Mouse (Mus musculus) thymus, adult 2 months (tissue): ENCODE measurements around the gene Ttll1. TPM values are rescaled to one million over a fixed set of nuclear protein-coding genes. Genes with fewer than 3 reads are reported as not detected.

ENCODE experiments used
- DNase-seq: peaks from one replicate; pipeline ENCODE4 v3.0.0; 2021
- H3K27ac ChIP-seq: fragments of 200-500 bp; 2 replicates; pipeline ENCODE4 v1.5.1; 2012; ENCODE audit warnings: low read length, control low read depth; ENCODE audit not compliant: control insufficient read depth, insufficient read depth
- H3K27me3 ChIP-seq: fragments of 200-500 bp; 2 replicates; pipeline ENCODE4 v1.6.1; 2012; ENCODE audit warnings: mild to moderate bottlenecking, low read length, moderate library complexity, mixed read lengths; ENCODE audit not compliant: control insufficient read depth, insufficient read depth
- H3K36me3 ChIP-seq: fragments of 200-500 bp; 2 replicates; pipeline ENCODE4 v1.6.1; 2012; ENCODE audit warnings: mild to moderate bottlenecking, low read length, moderate library complexity; ENCODE audit not compliant: control insufficient read depth, insufficient read depth
- H3K4me1 ChIP-seq: fragments of 200-500 bp; replicated peaks from 2 replicates; pipeline ENCODE4 v1.6.1; 2012; ENCODE audit warnings: low read length; ENCODE audit not compliant: control insufficient read depth, insufficient read depth
- H3K4me3 ChIP-seq: fragments of 200-500 bp; 2 replicates; pipeline ENCODE4 v1.5.1; 2012; ENCODE audit warnings: mild to moderate bottlenecking, low read length, control low read depth, moderate library complexity; ENCODE audit not compliant: control insufficient read depth, insufficient read depth
- CTCF ChIP-seq: fragments of 200-500 bp; IDR thresholded peaks from 2 replicates; pipeline ENCODE4 v1.5.1; 2012; ENCODE audit warnings: mild to moderate bottlenecking, control low read depth, low read length, moderate library complexity, borderline replicate concordance; ENCODE audit not compliant: control insufficient read depth, poor library complexity, insufficient read depth; ENCODE audit errors: extremely low read depth
- POLR2A ChIP-seq: fragments of 200-500 bp; IDR thresholded peaks from 2 replicates; pipeline ENCODE4 v1.6.1; 2012; ENCODE audit warnings: mild to moderate bottlenecking, low read length, control low read depth, moderate library complexity; ENCODE audit not compliant: control insufficient read depth, poor library complexity, insufficient read depth; ENCODE audit errors: extremely low read depth
- WGBS: fragments of 180-500 bp; shearing (Covaris S2); methylation state at CpG from one replicate; pipeline ENCODE4 v1.1.7; 2018; 5-methylcytosine and 5-hydroxymethylcytosine counted together
- polyA plus RNA-seq: library from polyadenylated mRNA; depleted of rRNA; stranded (reverse); fragments of >200 nt; gene quantifications from 2 replicates; pipeline ENCODE4 v1.2.3, GENCODE M21; 2012

Gene Ttll1
- polyA plus RNA-seq, 1 experiment: 10.9 TPM

GRCm38 (mm10) chr15:83541647-83542287 is 31.1 kb upstream of the Ttll1 start:
- no peak overlapping the region for H3K4me3 ChIP-seq
- 81% methylated on average over 9 of the region's 9 CpGs for WGBS
- no peak overlapping the region; the same call in 1 of the 2 replicates for H3K27ac ChIP-seq
- no peaks in the 10 kb centered on the region for H3K4me1 ChIP-seq
- TF ChIP-seq CTCF (no peak), POLR2A (no peak)
- peaks cover 1% of the 10 kb centered on the region; the same call in 1 of the 2 replicates for H3K36me3 ChIP-seq
- no peaks in the 10 kb centered on the region for H3K27me3 ChIP-seq
- DNase-seq: no peak

DNA sequence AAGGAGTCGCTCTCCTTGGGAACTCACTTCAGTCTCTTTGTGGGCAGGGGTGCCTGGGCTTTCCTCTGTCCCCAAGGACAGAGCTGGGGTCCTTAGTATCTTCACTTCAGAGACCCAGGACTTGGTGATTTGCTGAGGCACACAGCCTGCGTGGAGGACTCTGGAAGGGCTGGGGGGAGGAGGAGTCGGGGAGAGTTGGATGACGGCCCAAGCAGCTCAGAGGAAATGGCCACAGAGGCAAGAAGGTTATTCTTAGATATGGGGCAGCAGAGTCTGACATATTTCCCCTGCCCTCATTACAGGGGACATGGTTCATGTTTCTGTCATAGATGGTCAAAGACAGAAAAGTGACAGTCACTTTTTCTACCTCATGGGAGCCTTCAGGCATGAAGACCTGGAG is 29.2 kb upstream of the Ttll1 start:
- no peak overlapping the region for H3K4me3 ChIP-seq
- TF ChIP-seq POLR2A (no peak), CTCF (no peak)
- H3K27me3 ChIP-seq: no peaks in the 10 kb centered on the region
- H3K27ac ChIP-seq: no peak overlapping the region
- WGBS: 45% methylated on average over 4 of the region's 4 CpGs
- no peak for DNase-seq
- H3K36me3 ChIP-seq: no peaks in the 10 kb centered on the region
- no peaks in the 10 kb centered on the region for H3K4me1 ChIP-seq

GRCm38 (mm10) chr15:83538855-83539254 is 28.2 kb upstream of the Ttll1 start:
- Histone ChIP-seq H3K4me3 (no peak overlapping the region), H3K4me1 (no peaks in the 10 kb centered on the region), H3K27me3 (no peaks in the 10 kb centered on the region), H3K36me3 (no peaks in the 10 kb centered on the region), H3K27ac (no peak overlapping the region)
- TF ChIP-seq CTCF: no peak
- 100% methylated on average over 2 of the region's 2 CpGs for WGBS
- DNase-seq: no peak

- Histone ChIP-seq H3K27ac (no peak overlapping the region), H3K27me3 (no peaks in the 10 kb centered on the region), H3K4me3 (no peak overlapping the region), H3K36me3 (no peaks in the 10 kb centered on the region), H3K4me1 (no peaks in the 10 kb centered on the region)
- DNase-seq: no peak
- TF ChIP-seq POLR2A: no peak
- TF ChIP-seq CTCF: no peak
- WGBS: 85% methylated on average over 6 of the region's 6 CpGs
These were observed 25.2 kb upstream of the Ttll1 start for GRCm38 (mm10) chr15:83535890-83536231.

DNA sequence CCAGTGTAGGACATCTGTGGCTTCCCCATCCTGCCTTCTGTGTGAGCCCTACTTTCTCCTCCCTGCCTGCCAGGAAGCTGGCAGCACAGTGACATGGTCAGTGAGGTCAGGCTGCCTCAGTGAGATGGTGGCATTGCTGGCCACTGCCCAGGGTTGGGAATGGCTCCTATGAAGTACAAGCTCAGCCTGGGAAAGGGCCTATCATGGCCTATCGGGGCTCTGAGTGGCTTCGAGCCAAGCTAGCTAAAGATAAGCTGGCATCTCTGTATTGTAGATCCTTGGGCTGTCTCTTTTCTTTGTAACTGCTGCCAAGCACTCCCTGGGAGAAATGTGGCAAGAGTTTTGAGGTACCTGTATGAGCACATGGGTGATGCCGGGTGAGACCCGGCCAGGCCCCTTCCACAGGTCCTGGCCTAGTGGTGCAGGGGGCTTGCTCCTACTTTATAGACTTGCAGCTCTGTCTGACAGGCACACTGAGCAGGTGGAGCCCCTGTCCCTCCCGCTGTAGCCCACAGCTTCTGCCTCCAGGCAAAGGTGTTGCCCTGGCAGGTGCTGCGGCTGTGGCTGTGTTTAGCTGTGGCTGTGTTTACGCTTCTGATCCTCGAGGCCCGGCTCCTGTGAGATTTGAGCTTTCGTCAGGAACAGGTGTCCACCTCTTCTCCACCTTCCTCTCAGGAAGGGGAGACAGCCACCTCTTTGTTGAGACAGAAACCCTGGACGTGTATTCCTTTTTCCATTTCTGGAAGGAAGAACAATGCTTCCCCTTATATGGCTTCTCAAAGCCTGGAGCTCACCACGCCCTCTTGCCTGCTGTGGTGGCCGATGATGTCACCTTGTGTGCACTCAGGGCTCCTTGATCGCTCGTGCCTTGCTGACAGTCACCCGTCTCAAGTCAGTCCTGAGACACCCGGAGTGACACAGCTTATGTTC is 24.5 kb upstream of the Ttll1 start:
- WGBS: 82% methylated on average over 17 of the region's 17 CpGs
- no peak for DNase-seq
- Histone ChIP-seq H3K27me3 (no peaks in the 10 kb centered on the region), H3K4me1 (no peaks in the 10 kb centered on the region), H3K36me3 (no peaks in the 10 kb centered on the region), H3K4me3 (no peak overlapping the region), H3K27ac (no peak overlapping the region)
- no peak for TF ChIP-seq POLR2A
- no peak for TF ChIP-seq CTCF

DNA sequence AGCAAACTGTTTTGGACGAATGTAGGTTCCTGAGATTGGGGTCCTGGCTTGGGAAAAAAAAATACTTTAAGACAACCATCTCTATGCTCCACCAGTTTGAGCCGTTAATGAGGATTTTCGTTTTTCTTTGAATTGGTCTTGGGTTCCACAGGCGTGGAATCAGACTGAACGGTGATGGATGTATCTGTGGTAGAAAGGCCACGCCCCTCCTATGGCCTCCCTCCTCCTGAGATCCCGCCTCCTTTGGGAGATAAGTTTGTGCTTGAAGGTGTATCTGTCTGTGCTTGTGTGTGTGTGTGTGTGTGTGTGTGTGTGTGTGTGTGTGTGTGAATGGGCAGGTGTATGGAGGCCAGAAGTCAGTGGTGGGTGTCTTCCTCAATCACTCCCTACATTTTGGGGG is 21.9 kb upstream of the Ttll1 start:
- 85% methylated on average over 7 of the region's 7 CpGs for WGBS
- TF ChIP-seq CTCF: no peak
- TF ChIP-seq POLR2A: no peak
- no peak for DNase-seq
- Histone ChIP-seq H3K4me3 (no peak overlapping the region), H3K27ac (no peak overlapping the region), H3K4me1 (no peaks in the 10 kb centered on the region), H3K36me3 (no peaks in the 10 kb centered on the region), H3K27me3 (no peaks in the 10 kb centered on the region)

GRCm38 (mm10) chr15:83531961-83532469 is 21.3 kb upstream of the Ttll1 start:
- H3K4me3 ChIP-seq: no peak overlapping the region

More at GRCm38 (mm10) chr15:83531961-83532469, 21.3 kb upstream of the Ttll1 start:
- 91% methylated on average over 5 of the region's 5 CpGs for WGBS
- H3K27me3 ChIP-seq: peaks cover 2% of the 10 kb centered on the region; the same call in 1 of the 2 replicates
- no peak for TF ChIP-seq POLR2A
- TF ChIP-seq CTCF: no peak
- H3K4me1 ChIP-seq: peaks cover 6% of the 10 kb centered on the region; the same call in 1 of the 2 replicates
- no peak overlapping the region for H3K27ac ChIP-seq
- no peak for DNase-seq
- H3K36me3 ChIP-seq: no peaks in the 10 kb centered on the region
